Mouse (Mus musculus) kidney, adult 2 months (tissue): Measurements from ENCODE around the gene Bik.

ENCODE experiments used
- CTCF ChIP-seq: fragments of 200-500 bp; conservative IDR thresholded peaks from 2 replicates; pipeline ENCODE4 v1.5.1; 2011; ENCODE audit warnings: low read depth, mild to moderate bottlenecking, control low read depth, low read length, moderate library complexity, mixed read lengths; ENCODE audit not compliant: insufficient read depth, insufficient read length
- POLR2A ChIP-seq: fragments of 200-500 bp; IDR thresholded peaks from one replicate; pipeline ENCODE4 v1.6.1; 2011; ENCODE audit warnings: low read depth, low read length, control low read depth

GRCm38 (mm10) chr15:83573606-83574005 lies 46.9 kb downstream of the Bik start:
- no peak for TF ChIP-seq CTCF
- no peak for TF ChIP-seq POLR2A
